Mouse (Mus musculus): ENCODE measurements around the gene Tectb. TPM values are rescaled to one million over a fixed set of nuclear protein-coding genes. Genes with fewer than 3 reads are reported as not detected.
A peak's percentile ranks its signal among the peaks of the same experiment; 100 is the strongest.
"Not testable (repeated sequence)": the region's sequence is repeated elsewhere in the genome, so short reads cannot be mapped to it uniquely, and the experiment has no call there.

Gene Tectb
- polyA plus RNA-seq (2012; rRNA removed) = 0.11 and 0.18 TPM in 2 replicates

GRCm38 (mm10) chr19:55180433-55180832, at the start of gene Tectb:
Gene Tectb, plus strand, starts transcription at chr19:55180733.
- no peak for DNase-seq (ENCODE audit: extremely low spot score in 1 of 2, low spot score in 1 of 2)

GRCm38 (mm10) chr19:55131747-55132146, 48.8 kb upstream of the Tectb start:
- DNase-seq (ENCODE audit: extremely low spot score in 1 of 2, low spot score in 1 of 2) = no peak

GRCm38 (mm10) chr19:55132476-55132875, 48.1 kb upstream of the Tectb start:
- no peak for DNase-seq (ENCODE audit: extremely low spot score in 1 of 2, low spot score in 1 of 2)

- no peak for DNase-seq (ENCODE audit: extremely low spot score in 1 of 2, low spot score in 1 of 2)
Measured at GRCm38 (mm10) chr19:55134521-55134920, 46.0 kb upstream of the Tectb start.

GRCm38 (mm10) chr19:55135918-55136317, 44.6 kb upstream of the Tectb start:
- no peak for DNase-seq (ENCODE audit: extremely low spot score in 1 of 2, low spot score in 1 of 2)

- DNase-seq (ENCODE audit: extremely low spot score in 1 of 2, low spot score in 1 of 2) = no peak
Measured at GRCm38 (mm10) chr19:55136693-55137427, 43.7 kb upstream of the Tectb start.

- DNase-seq (ENCODE audit: extremely low spot score in 1 of 2, low spot score in 1 of 2) = no peak
Measured at GRCm38 (mm10) chr19:55137884-55138283, 42.6 kb upstream of the Tectb start.

- DNase-seq (ENCODE audit: extremely low spot score in 1 of 2, low spot score in 1 of 2) = no peak
Measured at GRCm38 (mm10) chr19:55138506-55138905, 42.0 kb upstream of the Tectb start.

- DNase-seq (ENCODE audit: extremely low spot score in 1 of 2, low spot score in 1 of 2) = no peak
Measured at GRCm38 (mm10) chr19:55139301-55139700, 41.2 kb upstream of the Tectb start.

GRCm38 (mm10) chr19:55143391-55144300, 36.9 kb upstream of the Tectb start:
- no peak for DNase-seq (ENCODE audit: extremely low spot score in 1 of 2, low spot score in 1 of 2)

- DNase-seq (ENCODE audit: extremely low spot score in 1 of 2, low spot score in 1 of 2) = no peak
Measured at GRCm38 (mm10) chr19:55144691-55145090, 35.8 kb upstream of the Tectb start.

- no peak for DNase-seq (ENCODE audit: extremely low spot score in 1 of 2, low spot score in 1 of 2)
Measured at GRCm38 (mm10) chr19:55145136-55145535, 35.4 kb upstream of the Tectb start.

- DNase-seq (ENCODE audit: extremely low spot score in 1 of 2, low spot score in 1 of 2) = no peak
Measured at GRCm38 (mm10) chr19:55147568-55147967, 33.0 kb upstream of the Tectb start.

- no peak for DNase-seq (ENCODE audit: extremely low spot score in 1 of 2, low spot score in 1 of 2)
Measured at GRCm38 (mm10) chr19:55148109-55148508, 32.4 kb upstream of the Tectb start.

- no peak for DNase-seq (ENCODE audit: extremely low spot score in 1 of 2, low spot score in 1 of 2)
Measured at GRCm38 (mm10) chr19:55149646-55150045, 30.9 kb upstream of the Tectb start.

GRCm38 (mm10) chr19:55152274-55152673, 28.3 kb upstream of the Tectb start:
- not testable (repeated sequence) for DNase-seq (ENCODE audit: extremely low spot score in 1 of 2, low spot score in 1 of 2)

GRCm38 (mm10) chr19:55152983-55153382, 27.6 kb upstream of the Tectb start:
- DNase-seq (ENCODE audit: extremely low spot score in 1 of 2, low spot score in 1 of 2) = no peak

GRCm38 (mm10) chr19:55157029-55157428, 23.5 kb upstream of the Tectb start:
- DNase-seq (ENCODE audit: extremely low spot score in 1 of 2, low spot score in 1 of 2) = no peak

GRCm38 (mm10) chr19:55158606-55159005, 21.9 kb upstream of the Tectb start:
- peak in 1 of 2 experiments; percentile 10 for DNase-seq (ENCODE audit: extremely low spot score in 1 of 2, low spot score in 1 of 2)

GRCm38 (mm10) chr19:55159826-55160225, 20.7 kb upstream of the Tectb start:
- DNase-seq (ENCODE audit: extremely low spot score in 1 of 2, low spot score in 1 of 2) = no peak

GRCm38 (mm10) chr19:55162271-55162670, 18.3 kb upstream of the Tectb start:
- no peak for DNase-seq (ENCODE audit: extremely low spot score in 1 of 2, low spot score in 1 of 2)

GRCm38 (mm10) chr19:55164162-55164561, 16.4 kb upstream of the Tectb start:
- DNase-seq (ENCODE audit: extremely low spot score in 1 of 2, low spot score in 1 of 2) = no peak

Measured in frontal cortex, adult 2 months (tissue).